Mouse (Mus musculus) frontal cortex, postnatal 36 days (tissue): ENCODE results near the gene Acadm.
A peak's percentile ranks its signal among the peaks of the same experiment; 100 is the strongest.

Source experiments
- DNase-seq, 2 experiments: peaks; one replicate each; pipeline ENCODE4 v3.0.0; 2022; ENCODE audit warnings: low spot score in 2 of 2

Acadm gene

GRCm38 (mm10) chr3:153941613-153942012, 2.8 kb downstream of the Acadm start:
- no peak for DNase-seq

GRCm38 (mm10) chr3:153940486-153940885, 3.9 kb downstream of the Acadm start:
- no peak for DNase-seq

- no peak for DNase-seq
Measured at GRCm38 (mm10) chr3:153940021-153940420, 4.4 kb downstream of the Acadm start.

- DNase-seq: no peak
Measured at GRCm38 (mm10) chr3:153937116-153937810, 7.2 kb downstream of the Acadm start.

DNA sequence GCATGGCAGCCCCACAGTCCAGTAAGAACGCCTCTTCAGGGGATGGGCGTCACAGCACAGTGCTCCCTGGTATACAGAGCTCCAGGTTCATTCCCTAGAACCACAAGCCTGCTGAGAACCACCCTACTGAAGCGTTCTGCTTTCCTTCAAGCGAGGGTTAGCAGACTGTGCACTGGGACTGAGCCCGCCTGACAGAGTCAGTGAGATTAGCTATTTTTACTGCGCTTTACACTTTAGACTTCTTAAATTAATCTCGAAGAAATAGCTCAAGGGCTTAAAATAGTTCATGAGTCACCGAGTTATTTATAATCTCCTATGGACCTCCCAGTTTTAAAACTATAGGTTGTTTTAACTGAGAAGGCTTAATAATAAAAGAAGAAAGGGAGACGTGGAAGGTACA, 8.6 kb downstream of the Acadm start:
- DNase-seq: no peak

- no peak for DNase-seq
Measured at GRCm38 (mm10) chr3:153932461-153932860, 12.0 kb downstream of the Acadm start.

- no peak for DNase-seq
Measured at GRCm38 (mm10) chr3:153929526-153929925, 14.9 kb downstream of the Acadm start.

- DNase-seq: no peak
Measured at GRCm38 (mm10) chr3:153926333-153926732, 18.1 kb downstream of the Acadm start.

GRCm38 (mm10) chr3:153921147-153921910, 23.1 kb downstream of the Acadm start:
- DNase-seq: no peak

DNA sequence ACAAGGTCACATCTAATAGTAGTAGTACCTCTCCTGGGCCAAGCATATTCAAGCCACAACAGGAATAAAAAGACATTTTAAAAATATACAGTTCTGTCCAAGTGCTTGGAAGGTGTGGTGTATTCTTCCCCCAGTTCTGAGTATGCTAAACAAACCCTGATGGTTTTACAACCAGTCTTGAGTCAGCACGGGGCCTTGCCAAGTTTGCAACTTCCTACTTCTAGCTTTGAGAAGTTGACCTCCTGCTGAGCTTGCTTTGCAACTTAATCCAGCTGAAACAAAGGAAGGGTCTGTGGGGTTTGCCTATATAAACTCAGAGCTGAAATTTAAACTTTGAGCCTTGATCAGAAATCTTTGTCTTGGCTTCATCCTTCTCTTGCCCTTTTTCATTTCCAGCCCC, 27.2 kb downstream of the Acadm start:
- no peak for DNase-seq

GRCm38 (mm10) chr3:153913510-153914243, 30.8 kb downstream of the Acadm start:
- DNase-seq: no peak

DNA sequence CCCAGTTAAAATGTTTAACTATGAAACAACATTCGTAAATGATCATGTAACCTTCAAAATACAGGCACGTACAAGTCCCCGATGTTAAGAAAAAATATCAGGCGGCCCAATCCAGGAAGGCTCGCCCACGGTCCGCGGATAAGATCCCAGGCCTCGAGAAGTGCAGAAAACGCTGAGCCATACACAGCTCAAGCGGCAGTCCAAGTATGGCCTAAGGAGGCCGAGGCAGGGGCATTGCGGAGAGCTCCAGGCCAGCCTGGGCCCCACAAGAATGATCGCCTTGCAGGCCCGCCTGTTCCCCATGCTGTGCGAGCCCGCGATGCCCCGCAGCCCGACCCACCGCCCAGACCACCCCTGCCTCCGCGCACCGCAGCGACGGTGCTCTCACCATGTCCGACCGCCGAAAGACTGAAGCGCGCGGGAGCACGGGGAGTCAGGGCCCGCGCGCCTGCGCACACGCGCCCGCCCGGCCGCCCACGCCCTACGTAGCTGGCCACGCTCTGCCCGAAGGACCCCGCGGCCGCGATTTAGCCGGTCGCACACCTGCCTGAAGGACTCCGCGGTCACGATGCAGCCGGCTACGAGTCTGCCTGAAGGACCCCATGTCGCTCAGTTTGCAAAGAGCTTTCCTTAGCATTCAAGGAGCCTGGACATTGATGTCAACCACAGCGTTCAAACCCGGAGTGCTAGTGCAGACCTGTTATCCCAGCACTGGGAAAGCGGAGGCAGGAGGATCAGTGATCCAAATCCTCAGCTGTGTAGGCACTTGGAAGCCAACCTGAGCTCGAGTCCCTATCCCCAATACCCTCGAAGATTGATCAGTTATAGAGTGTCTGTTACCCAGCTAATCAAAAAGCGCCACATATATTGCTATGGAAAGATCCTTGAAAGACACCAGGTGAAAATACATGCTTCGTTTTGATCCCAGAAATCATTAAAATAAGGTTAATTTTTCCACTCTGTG, 31.6 kb downstream of the Acadm start, which contains the start of gene Rabggtb:
Gene Rabggtb (minus strand): TSS at position 464 of the 964 bp plus-strand sequence.
- DNase-seq: peak; percentile 95 to 97

- no peak for DNase-seq
Measured at GRCm38 (mm10) chr3:153911882-153912440, 32.5 kb downstream of the Acadm start.

DNA sequence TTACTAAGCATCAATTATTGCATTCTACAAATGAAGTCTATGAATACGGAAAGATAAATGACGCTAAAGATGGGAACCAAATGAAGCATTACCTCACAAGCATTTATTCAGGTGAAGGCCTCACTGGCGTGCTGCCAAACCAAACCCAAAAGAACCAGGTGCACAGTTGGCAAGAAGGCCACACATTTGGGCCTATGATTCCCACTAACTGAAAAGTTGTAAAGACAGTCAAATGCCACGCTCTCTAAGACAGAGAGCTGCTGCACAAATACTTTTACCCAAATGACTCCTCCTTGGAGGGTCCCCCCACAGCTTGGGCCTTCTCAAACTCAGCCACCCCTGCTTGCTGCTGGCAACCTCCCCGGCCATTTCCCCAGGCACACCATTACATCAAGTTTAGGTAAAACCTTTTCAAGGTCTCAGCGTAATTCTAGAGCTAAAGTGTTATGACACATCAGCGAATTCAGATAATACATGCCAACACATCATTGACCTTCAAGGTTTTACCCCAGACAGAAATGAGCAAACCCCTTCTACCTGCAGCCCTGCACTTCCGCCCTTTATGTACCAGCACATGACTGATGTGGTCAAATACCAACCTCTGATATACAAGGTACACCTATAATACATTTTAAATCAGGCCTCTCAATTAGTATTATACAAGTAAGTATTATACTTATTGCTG, 33.1 kb downstream of the Acadm start:
- DNase-seq: no peak

GRCm38 (mm10) chr3:153910489-153910888, 33.9 kb downstream of the Acadm start:
- no peak for DNase-seq

- no peak for DNase-seq
Measured at GRCm38 (mm10) chr3:153908919-153909318, 35.5 kb downstream of the Acadm start.

GRCm38 (mm10) chr3:153906136-153906871, 38.1 kb downstream of the Acadm start, which contains the start of gene Msh4:
Msh4 (minus strand) TSS chr3:153906138.
- DNase-seq: no peak

DNA sequence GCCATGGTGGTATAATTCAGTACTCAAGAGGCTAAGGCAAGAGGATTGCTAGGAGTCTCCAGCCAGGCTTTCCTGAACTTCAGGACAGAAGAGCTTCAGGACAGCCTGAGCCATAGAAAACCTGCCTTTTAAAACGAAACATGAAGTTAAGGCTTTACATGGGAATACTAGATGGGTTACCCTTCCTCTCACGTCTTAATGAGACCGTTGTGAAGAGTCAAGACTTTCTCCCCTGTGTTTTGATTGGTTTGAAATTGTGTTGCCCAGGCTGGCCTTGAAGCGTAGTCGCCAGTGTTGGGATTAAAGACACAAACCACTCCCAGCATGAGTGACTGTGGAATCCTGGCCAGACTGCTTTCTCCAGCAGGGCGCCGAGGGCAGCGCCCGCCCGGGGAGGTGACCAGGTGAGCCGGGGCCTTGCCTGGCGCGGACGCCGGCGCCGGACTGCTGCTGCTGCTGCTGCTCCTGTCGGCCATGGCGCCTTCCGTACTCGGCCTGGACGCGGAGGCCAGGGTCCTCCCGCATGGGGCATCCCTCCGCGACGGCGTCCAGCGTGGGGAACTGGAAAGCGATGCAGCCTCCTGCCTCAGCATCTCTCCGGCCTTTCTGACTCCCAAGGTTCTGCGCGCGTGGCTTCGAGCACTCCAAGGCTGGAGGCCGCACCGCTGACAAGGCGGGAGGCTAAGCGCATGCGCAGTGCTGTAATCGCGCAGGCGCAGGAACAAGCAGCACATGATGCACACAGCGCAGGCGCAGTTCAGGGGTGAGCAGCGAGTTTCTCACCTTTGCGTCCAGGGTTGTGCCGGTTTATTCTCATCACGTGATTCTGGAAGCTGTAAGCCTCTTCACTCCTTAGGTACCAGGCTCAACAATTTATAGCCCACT, 38.9 kb downstream of the Acadm start:
- no peak for DNase-seq

DNA sequence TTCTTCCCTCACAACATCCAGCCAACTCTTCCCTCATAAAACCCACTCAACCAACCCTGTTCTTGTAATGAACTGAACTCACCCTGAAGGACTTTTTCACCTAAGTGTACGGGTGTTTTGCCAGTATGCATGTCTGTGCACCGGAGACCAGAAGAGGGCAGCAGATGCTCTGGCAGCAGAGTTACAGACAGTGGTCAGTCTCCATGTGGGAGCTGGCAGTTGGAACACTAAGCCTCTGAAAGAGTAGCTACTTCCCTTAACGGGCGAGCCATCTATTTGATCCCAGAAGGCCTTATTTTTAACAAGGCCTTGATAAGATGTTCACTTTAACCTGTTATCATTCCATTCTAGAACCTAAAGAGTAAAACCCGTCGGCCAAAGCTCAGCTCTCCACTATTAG, 39.8 kb downstream of the Acadm start:
- peak in 1 of 2 experiments; percentile 39 for DNase-seq
